Mouse (Mus musculus) C2C12 (cell line): ENCODE measurements around the gene Dnajc5.

ENCODE experiments used
- CEBPB ChIP-seq: IDR thresholded peaks from one replicate; pipeline ENCODE4 v1.6.1; 2011; ENCODE audit warnings: low read depth, mild to moderate bottlenecking, control low read depth, moderate library complexity
- CTCF ChIP-seq: IDR thresholded peaks from one replicate; pipeline ENCODE4 v1.5.1; 2011; ENCODE audit not compliant: control insufficient read depth, insufficient read depth, insufficient read length
- FOSL1 ChIP-seq: IDR thresholded peaks from one replicate; pipeline ENCODE4 v1.8.0; 2011; ENCODE audit warnings: mild to moderate bottlenecking, low read length; ENCODE audit not compliant: poor library complexity, insufficient read depth, severe bottlenecking
- MAX ChIP-seq: IDR thresholded peaks from one replicate; pipeline ENCODE4 v1.6.1; 2011; ENCODE audit warnings: mild to moderate bottlenecking, control low read depth
- MYOD1 ChIP-seq: IDR thresholded peaks from one replicate; pipeline ENCODE4 v1.6.1; 2011; ENCODE audit warnings: low read depth; ENCODE audit not compliant: control insufficient read depth, insufficient read length

- no peak for TF ChIP-seq CTCF
- TF ChIP-seq CEBPB: no peak
- no peak for TF ChIP-seq MYOD1
- no peak for TF ChIP-seq MAX
- TF ChIP-seq FOSL1: no peak
These were observed 68.9 kb downstream of the Dnajc5 start for GRCm38 (mm10) chr2:181589011-181589731.
